Mouse (Mus musculus) lung, embryonic 15.5 days (tissue): ENCODE measurements around the gene Rfesd. TPM values are rescaled to one million over a fixed set of nuclear protein-coding genes. Genes with fewer than 3 reads are reported as not detected.

Source experiments
- ATAC-seq: fragments of 200-750 bp; cut with Nextera tagmentation; 2 replicates; pipeline ENCODE4 v1.8.0; 2017; ENCODE audit warnings: moderate number of reproducible peaks, borderline replicate concordance; ENCODE audit not compliant: low FRiP score, low TSS enrichment; ENCODE audit errors: extremely low read depth
- H3K27ac ChIP-seq: fragments of 300-500 bp; sonication (generic); 2 replicates; pipeline ENCODE4 v1.5.1; 2015; ENCODE audit warnings: moderate library complexity, mild to moderate bottlenecking, inconsistent platforms
- H3K27me3 ChIP-seq: fragments of 300-500 bp; sonication (generic); 2 replicates; pipeline ENCODE4 v1.6.1; 2015; ENCODE audit warnings: inconsistent platforms
- H3K36me3 ChIP-seq: fragments of 300-500 bp; sonication (generic); 2 replicates; pipeline ENCODE4 v1.6.1; 2015; ENCODE audit warnings: inconsistent platforms
- H3K4me1 ChIP-seq: fragments of 300-500 bp; sonication (generic); 2 replicates; pipeline ENCODE4 v1.6.1; 2015; ENCODE audit warnings: inconsistent platforms
- H3K4me2 ChIP-seq: fragments of 300-500 bp; sonication (generic); 2 replicates; pipeline ENCODE4 v1.6.1; 2015; ENCODE audit warnings: inconsistent platforms, mild to moderate bottlenecking, moderate library complexity
- H3K4me3 ChIP-seq: fragments of 300-500 bp; sonication (generic); 2 replicates; pipeline ENCODE4 v1.5.1; 2015; ENCODE audit warnings: mild to moderate bottlenecking, inconsistent platforms
- H3K9ac ChIP-seq: fragments of 300-500 bp; sonication (generic); 2 replicates; pipeline ENCODE4 v1.6.1; 2015; ENCODE audit warnings: inconsistent platforms
- H3K9me3 ChIP-seq: fragments of 300-500 bp; sonication (generic); 2 replicates; pipeline ENCODE4 v1.6.1; 2016; ENCODE audit warnings: inconsistent platforms
- WGBS: fragments of 180-500 bp; shearing (Covaris S2); methylation state at CpG from one replicate; pipeline ENCODE4 v1.1.7; 2015; 5-methylcytosine and 5-hydroxymethylcytosine counted together
- polyA plus RNA-seq: library from polyadenylated mRNA; unstranded; fragments of >200 nt; fragmentation: Nextera tagmentation; extraction: Ambion mirVana; gene quantifications from 2 replicates; pipeline ENCODE4 v1.2.1, GENCODE M21; 2015

The Rfesd gene
- polyA plus RNA-seq, 1 experiment from 2014 or later = 17.5 TPM

DNA sequence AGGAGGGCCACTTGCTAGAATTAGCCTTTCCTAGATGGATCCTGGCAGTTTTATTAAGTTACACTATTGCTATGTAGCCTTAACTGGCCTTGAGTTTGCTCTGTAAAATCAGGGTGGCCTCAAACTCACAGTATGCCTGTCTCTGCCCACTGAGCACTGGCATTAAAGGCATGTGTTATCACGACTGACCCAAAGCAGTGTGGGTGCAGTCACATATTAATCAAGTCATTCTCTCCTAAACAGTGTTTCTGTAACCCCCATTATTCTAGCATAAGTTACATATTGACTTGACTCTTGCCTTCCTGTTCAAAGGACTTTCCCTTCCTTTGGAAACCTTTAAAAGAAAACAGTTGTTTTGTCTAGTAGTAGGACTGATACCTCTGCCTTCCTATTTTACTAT, 23.9 kb upstream of the Rfesd start:
- H3K36me3 ChIP-seq = no peaks in the 10 kb centered on the region
- H3K27me3 ChIP-seq = no peaks in the 10 kb centered on the region
- WGBS = 42% methylated on average over 1 of the region's 1 CpGs
- H3K9me3 ChIP-seq = no peaks in the 10 kb centered on the region
- ATAC-seq = no peak
- H3K4me1 ChIP-seq = no peaks in the 10 kb centered on the region
- no peak overlapping the region for H3K4me2 ChIP-seq
- H3K9ac ChIP-seq = no peak overlapping the region
- H3K4me3 ChIP-seq = no peak overlapping the region
- H3K27ac ChIP-seq = no peak overlapping the region

GRCm38 (mm10) chr13:76024588-76024987, 6.1 kb upstream of the Rfesd start:
- no peak for ATAC-seq
- H3K4me1 ChIP-seq = no peaks in the 10 kb centered on the region
- H3K27ac ChIP-seq = no peak overlapping the region
- 66% methylated on average over 3 of the region's 3 CpGs for WGBS
- no peaks in the 10 kb centered on the region for H3K27me3 ChIP-seq
- H3K9me3 ChIP-seq = no peaks in the 10 kb centered on the region
- no peaks in the 10 kb centered on the region for H3K36me3 ChIP-seq
- H3K4me3 ChIP-seq = no peak overlapping the region
- H3K4me2 ChIP-seq = no peak overlapping the region
- no peak overlapping the region for H3K9ac ChIP-seq

DNA sequence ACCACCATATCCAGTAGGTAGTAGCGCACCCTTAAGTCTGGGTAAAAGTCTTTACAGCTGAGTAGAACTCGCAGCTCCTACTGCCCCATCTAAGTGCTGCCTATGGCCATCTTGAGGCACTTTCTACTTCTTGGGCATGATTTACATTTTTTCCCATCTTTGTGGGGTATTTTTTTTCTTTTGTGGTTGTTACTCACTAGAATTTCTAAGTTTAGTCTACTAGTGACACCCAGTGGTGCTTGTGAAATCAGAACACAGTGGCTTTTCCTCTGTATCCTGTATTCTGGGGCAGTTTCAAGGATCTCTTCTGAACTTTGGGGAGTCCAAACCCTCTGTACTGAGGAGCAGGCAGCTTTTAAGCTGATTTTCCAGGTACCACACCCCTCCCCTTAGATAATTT, 3.3 kb upstream of the Rfesd start:
- Histone ChIP-seq H3K9ac (no peak overlapping the region), H3K27ac (no peak overlapping the region), H3K27me3 (no peaks in the 10 kb centered on the region), H3K36me3 (no peaks in the 10 kb centered on the region), H3K9me3 (no peaks in the 10 kb centered on the region), H3K4me3 (no peak overlapping the region), H3K4me2 (no peak overlapping the region), H3K4me1 (peaks cover 6% of the 10 kb centered on the region; the same call in 1 of the 2 replicates)
- 82% methylated on average over 2 of the region's 2 CpGs for WGBS
- no peak for ATAC-seq

GRCm38 (mm10) chr13:76018844-76019400, 403 bp upstream of the Rfesd start:
- Histone ChIP-seq H3K36me3 (no peaks in the 10 kb centered on the region), H3K9me3 (no peaks in the 10 kb centered on the region), H3K27ac (no peak overlapping the region), H3K9ac (no peak overlapping the region), H3K27me3 (no peaks in the 10 kb centered on the region), H3K4me1 (peaks cover 6% of the 10 kb centered on the region; the same call in 1 of the 2 replicates), H3K4me2 (peak overlapping the region; percentile 63), H3K4me3 (peak overlapping the region; percentile 52)
- peak; percentile 40; the same call in 1 of the 2 replicates for ATAC-seq
- 41% methylated on average over 5 of the region's 5 CpGs for WGBS

DNA sequence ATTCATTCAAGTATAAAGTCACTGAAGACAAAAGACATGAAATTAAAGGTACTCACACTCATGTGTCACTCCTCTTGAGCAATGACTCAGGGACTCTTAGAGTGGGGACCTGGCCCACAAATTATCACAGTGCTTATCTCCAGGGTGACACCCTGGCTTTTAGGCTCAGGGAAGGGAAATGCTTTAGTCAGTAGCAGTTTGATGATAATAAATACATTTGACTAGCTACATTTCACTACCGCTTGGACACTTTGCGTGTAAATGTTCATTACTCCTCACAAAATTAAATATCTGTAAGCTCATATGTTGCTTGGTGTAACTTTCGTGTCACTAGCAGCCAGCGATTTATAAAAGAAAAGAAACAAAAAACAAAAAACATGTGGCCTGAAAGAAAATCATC, 1.1 kb downstream of the Rfesd start:
- Histone ChIP-seq H3K36me3 (no peaks in the 10 kb centered on the region), H3K4me3 (peak overlapping the region; percentile 52), H3K27me3 (no peaks in the 10 kb centered on the region), H3K4me2 (peak overlapping the region; percentile 63), H3K27ac (peak overlapping the region; percentile 85), H3K9me3 (no peaks in the 10 kb centered on the region), H3K4me1 (peaks cover 6% of the 10 kb centered on the region; the same call in 1 of the 2 replicates), H3K9ac (peak overlapping the region; percentile 83)
- WGBS = 58% methylated on average over 4 of the region's 4 CpGs
- no peak for ATAC-seq

GRCm38 (mm10) chr13:76014511-76014910, 4.0 kb downstream of the Rfesd start:
- no peak for ATAC-seq
- no peaks in the 10 kb centered on the region for H3K36me3 ChIP-seq
- H3K9ac ChIP-seq = no peak overlapping the region
- H3K4me3 ChIP-seq = no peak overlapping the region
- no peaks in the 10 kb centered on the region for H3K9me3 ChIP-seq
- H3K4me2 ChIP-seq = no peak overlapping the region
- H3K27me3 ChIP-seq = no peaks in the 10 kb centered on the region
- no peak overlapping the region for H3K27ac ChIP-seq
- H3K4me1 ChIP-seq = peaks cover 6% of the 10 kb centered on the region; the same call in 1 of the 2 replicates
- 55% methylated on average over 2 of the region's 2 CpGs for WGBS

DNA sequence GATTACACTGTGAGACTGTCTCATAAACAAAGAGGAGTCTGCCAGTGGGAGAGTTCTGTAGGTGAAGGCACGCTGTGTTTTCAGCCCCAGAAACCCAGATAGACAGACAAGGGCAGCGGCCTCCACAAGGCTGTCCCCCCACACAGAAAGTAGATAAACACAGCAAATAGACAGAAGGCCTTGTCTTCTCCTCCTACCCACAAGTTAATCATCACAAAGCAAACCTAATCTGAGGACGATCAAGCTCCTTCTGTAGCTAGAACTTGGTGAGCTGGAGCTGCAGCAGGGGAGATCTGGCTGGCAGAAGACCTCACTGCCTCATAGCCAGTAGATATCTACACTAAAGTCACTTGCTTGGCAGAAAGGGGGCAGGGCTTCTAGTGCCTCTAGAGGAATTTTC, 15.2 kb downstream of the Rfesd start:
- Histone ChIP-seq H3K4me1 (no peaks in the 10 kb centered on the region), H3K27ac (no peak overlapping the region), H3K4me2 (no peak overlapping the region), H3K36me3 (no peaks in the 10 kb centered on the region), H3K9me3 (no peaks in the 10 kb centered on the region), H3K4me3 (no peak overlapping the region), H3K27me3 (no peaks in the 10 kb centered on the region), H3K9ac (no peak overlapping the region)
- ATAC-seq = no peak
- WGBS = 77% methylated on average over 3 of the region's 3 CpGs

- Histone ChIP-seq H3K27ac (no peak overlapping the region), H3K9me3 (no peaks in the 10 kb centered on the region), H3K4me2 (no peak overlapping the region), H3K4me3 (no peak overlapping the region), H3K9ac (no peak overlapping the region), H3K36me3 (no peaks in the 10 kb centered on the region), H3K27me3 (no peaks in the 10 kb centered on the region), H3K4me1 (peaks cover 5% of the 10 kb centered on the region; the same call in 1 of the 2 replicates)
- ATAC-seq = peak; percentile 92; the same call in 1 of the 2 replicates
- WGBS = 36% methylated on average over 9 of the region's 9 CpGs
These were observed 26.1 kb downstream of the Rfesd start for GRCm38 (mm10) chr13:75992169-75993028.

DNA sequence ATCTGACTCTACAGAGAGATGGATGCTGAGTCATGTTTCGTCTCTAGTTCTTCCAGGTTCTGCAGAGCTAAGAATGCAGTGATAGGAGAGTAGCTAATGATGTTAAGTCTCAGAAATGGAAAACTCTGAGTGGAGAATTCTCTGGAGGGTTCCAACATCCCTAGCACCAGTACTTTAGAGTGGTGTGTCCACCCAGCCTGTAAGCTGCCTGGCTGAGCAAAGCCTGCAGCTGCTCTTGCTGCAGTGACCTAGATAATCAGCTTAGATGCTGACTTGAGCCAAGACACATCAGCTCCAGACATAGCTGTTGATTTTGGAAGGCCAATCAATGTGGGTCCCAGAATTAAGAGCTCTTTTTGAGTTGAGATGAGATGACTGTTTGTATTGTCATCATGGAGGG, 30.4 kb downstream of the Rfesd start:
- H3K9ac ChIP-seq = no peak overlapping the region
- H3K27ac ChIP-seq = no peak overlapping the region
- ATAC-seq = no peak
- H3K27me3 ChIP-seq = no peaks in the 10 kb centered on the region
- H3K36me3 ChIP-seq = no peaks in the 10 kb centered on the region
- peaks cover 5% of the 10 kb centered on the region; the same call in 1 of the 2 replicates for H3K4me1 ChIP-seq
- H3K9me3 ChIP-seq = no peaks in the 10 kb centered on the region
- no peak overlapping the region for H3K4me2 ChIP-seq
- WGBS = 84% methylated on average over 1 of the region's 1 CpGs
- no peak overlapping the region for H3K4me3 ChIP-seq

GRCm38 (mm10) chr13:75981901-75982300, 36.6 kb downstream of the Rfesd start:
- H3K36me3 ChIP-seq = no peaks in the 10 kb centered on the region
- H3K9ac ChIP-seq = no peak overlapping the region
- H3K27me3 ChIP-seq = no peaks in the 10 kb centered on the region
- no peaks in the 10 kb centered on the region for H3K4me1 ChIP-seq
- no peak overlapping the region for H3K27ac ChIP-seq
- no peak overlapping the region for H3K4me2 ChIP-seq
- no peaks in the 10 kb centered on the region for H3K9me3 ChIP-seq
- no peak for ATAC-seq
- no peak overlapping the region for H3K4me3 ChIP-seq

GRCm38 (mm10) chr13:75976649-75977048, 41.9 kb downstream of the Rfesd start:
- Histone ChIP-seq H3K4me2 (no peak overlapping the region), H3K9ac (no peak overlapping the region), H3K9me3 (no peaks in the 10 kb centered on the region), H3K4me3 (no peak overlapping the region), H3K36me3 (no peaks in the 10 kb centered on the region), H3K4me1 (no peaks in the 10 kb centered on the region), H3K27ac (no peak overlapping the region), H3K27me3 (no peaks in the 10 kb centered on the region)
- ATAC-seq = no peak
- WGBS = 47% methylated on average over 2 of the region's 2 CpGs

DNA sequence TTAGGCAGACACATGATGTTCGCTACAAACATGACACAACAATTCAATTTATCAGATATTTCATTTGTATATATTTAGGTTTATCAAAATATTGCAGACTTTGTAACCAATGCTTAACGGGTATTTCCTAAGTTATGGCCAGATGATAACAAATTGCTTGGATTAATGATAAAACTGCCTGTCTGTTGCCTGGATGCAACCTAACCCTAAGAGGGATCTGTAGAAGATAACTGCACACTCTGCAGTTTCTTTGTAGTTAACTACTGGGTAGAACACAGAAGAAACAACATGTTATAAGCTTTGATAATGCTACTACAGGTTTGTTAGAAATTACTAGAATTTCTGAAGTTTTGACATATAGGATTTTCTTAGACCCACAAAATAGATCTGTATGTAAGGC, 42.3 kb downstream of the Rfesd start:
- H3K4me3 ChIP-seq = no peak overlapping the region
- no peaks in the 10 kb centered on the region for H3K9me3 ChIP-seq
- no peaks in the 10 kb centered on the region for H3K36me3 ChIP-seq
- no peaks in the 10 kb centered on the region for H3K4me1 ChIP-seq
- H3K27ac ChIP-seq = no peak overlapping the region
- H3K27me3 ChIP-seq = no peaks in the 10 kb centered on the region
- 63% methylated on average over 2 of the region's 2 CpGs for WGBS
- no peak overlapping the region for H3K9ac ChIP-seq
- no peak overlapping the region for H3K4me2 ChIP-seq
- ATAC-seq = no peak
